Mouse (Mus musculus): Measurements from ENCODE around the gene Cask. TPM values are rescaled to one million over a fixed set of nuclear protein-coding genes. Genes with fewer than 3 reads are reported as not detected.

Gene Cask
- total and polyA plus RNA-seq, 3 experiments = 9.4 to 13.3 TPM; not detected in 1

GRCm38 (mm10) chrX:13673001-13673400, 178.2 kb downstream of the Cask start:
- no peak for DNase-seq (ENCODE audit: low read depth, low spot score)
- H3K9ac ChIP-seq (ENCODE audit: control insufficient read depth, low read depth, low read length, poor library complexity, severe bottlenecking) = no peak overlapping the region
- H3K27me3 ChIP-seq (ENCODE audit: control insufficient read depth in 1 of 2, insufficient read depth in 2 of 2, low read length in 2 of 2) = no peaks in the 10 kb centered on the region
- H3K27ac ChIP-seq (ENCODE audit: control insufficient read depth, low read depth, low read length) = no peak overlapping the region
- H3K4me1 ChIP-seq (ENCODE audit: control insufficient read depth in 1 of 2, insufficient read depth in 2 of 2, low read length in 2 of 2) = peaks cover 10 to 15% of the 10 kb centered on the region in 2 experiments
- TF ChIP-seq ZMIZ1 (IDR thresholded peaks at IDR 0.05; ENCODE audit: low read depth, low read length) = no peak
- TF ChIP-seq CHD1 (IDR thresholded peaks at IDR 0.05; ENCODE audit: low read depth, low read length) = no peak
- TF ChIP-seq ZKSCAN1 (IDR thresholded peaks at IDR 0.05; ENCODE audit: low read depth, low read length) = no peak
- no peak for TF ChIP-seq E2F4 (IDR thresholded peaks at IDR 0.05; ENCODE audit: borderline replicate concordance, low read depth, low read length)
- no peak for TF ChIP-seq NELFE (IDR thresholded peaks at IDR 0.05; ENCODE audit: low read depth, low read length)
- no peak for TF ChIP-seq UBTF (IDR thresholded peaks at IDR 0.05; ENCODE audit: borderline replicate concordance, insufficient read depth, low read depth, low read length)
- no peak for TF ChIP-seq HCFC1 (IDR thresholded peaks at IDR 0.05; ENCODE audit: low read depth, low read length)
- no peak for TF ChIP-seq TBP (IDR thresholded peaks at IDR 0.05; ENCODE audit: low read depth, low read length)
- TF ChIP-seq POLR2A (IDR thresholded peaks at IDR 0.05; ENCODE audit: control insufficient read depth in 1 of 2, insufficient read depth in 1 of 2, low read depth in 1 of 2, low read length in 2 of 2, poor library complexity in 1 of 2) = no peak
- TF ChIP-seq MAFK (IDR thresholded peaks at IDR 0.05; ENCODE audit: borderline replicate concordance, low read depth, low read length) = no peak
- no peak for TF ChIP-seq ELF1 (IDR thresholded peaks at IDR 0.05; ENCODE audit: low read depth, low read length)
- TF ChIP-seq MAZ (IDR thresholded peaks at IDR 0.05; ENCODE audit: low read depth, low read length) = no peak
- TF ChIP-seq MYB (IDR thresholded peaks at IDR 0.05; ENCODE audit: low read depth, low read length) = no peak
- TF ChIP-seq MAX (IDR thresholded peaks at IDR 0.05; ENCODE audit: low read length) = no peak
- no peak for TF ChIP-seq POLR2AphosphoS2 (IDR thresholded peaks at IDR 0.05; ENCODE audit: low read length)
- no peak for TF ChIP-seq ETS1 (IDR thresholded peaks at IDR 0.05; ENCODE audit: low read depth, low read length)
- no peak for TF ChIP-seq POLR2AphosphoS5 (IDR thresholded peaks at IDR 0.05; ENCODE audit: borderline replicate concordance, low read depth, low read length)
- TF ChIP-seq EP300 (IDR thresholded peaks at IDR 0.05; ENCODE audit: low read depth in 1 of 2, low read length in 2 of 2) = no peak
- TF ChIP-seq RAD21 (IDR thresholded peaks at IDR 0.05; ENCODE audit: low read depth, low read length) = no peak
- peaks cover 0 to 26% of the 10 kb centered on the region in 2 experiments; a peak in 2 of 4 replicates for H3K36me3 ChIP-seq (ENCODE audit: control insufficient read depth in 1 of 2, insufficient read depth in 2 of 2, low read length in 2 of 2)
- H3K9me3 ChIP-seq (replicated peaks; ENCODE audit: insufficient read depth, low read length) = no peaks in the 10 kb centered on the region
- H3K79me2 ChIP-seq (ENCODE audit: control insufficient read depth, insufficient read depth, low read length, poor library complexity) = no peaks in the 10 kb centered on the region
- no peak overlapping the region for H3K4me3 ChIP-seq (ENCODE audit: control insufficient read depth in 1 of 2, insufficient read depth in 1 of 2, low read depth in 2 of 2, low read length in 2 of 2)

GRCm38 (mm10) chrX:13670342-13670741, 180.8 kb downstream of the Cask start:
- H3K9me3 ChIP-seq (replicated peaks; ENCODE audit: insufficient read depth, low read length) = no peaks in the 10 kb centered on the region
- no peak overlapping the region for H3K9ac ChIP-seq (ENCODE audit: control insufficient read depth, low read depth, low read length, poor library complexity, severe bottlenecking)
- TF ChIP-seq MAFK (IDR thresholded peaks at IDR 0.05; ENCODE audit: borderline replicate concordance, low read depth, low read length) = no peak
- TF ChIP-seq MAZ (IDR thresholded peaks at IDR 0.05; ENCODE audit: low read depth, low read length) = no peak
- H3K4me1 ChIP-seq (ENCODE audit: control insufficient read depth in 1 of 2, insufficient read depth in 2 of 2, low read length in 2 of 2) = peaks cover 7 to 9% of the 10 kb centered on the region in 2 experiments
- H3K36me3 ChIP-seq (ENCODE audit: control insufficient read depth in 1 of 2, insufficient read depth in 2 of 2, low read length in 2 of 2) = peaks cover 0 to 16% of the 10 kb centered on the region in 2 experiments; a peak in 2 of 4 replicates
- no peak for DNase-seq (ENCODE audit: low read depth, low spot score)
- no peaks in the 10 kb centered on the region for H3K27me3 ChIP-seq (ENCODE audit: control insufficient read depth in 1 of 2, insufficient read depth in 2 of 2, low read length in 2 of 2)
- H3K79me2 ChIP-seq (ENCODE audit: control insufficient read depth, insufficient read depth, low read length, poor library complexity) = no peaks in the 10 kb centered on the region
- H3K27ac ChIP-seq (ENCODE audit: control insufficient read depth, low read depth, low read length) = no peak overlapping the region
- H3K4me3 ChIP-seq (ENCODE audit: control insufficient read depth in 1 of 2, insufficient read depth in 1 of 2, low read depth in 2 of 2, low read length in 2 of 2) = no peak overlapping the region
